Mouse (Mus musculus) embryonic facial prominence, embryonic 10.5 days (tissue): ENCODE data around the gene Rtn4ip1. TPM values are rescaled to one million over a fixed set of nuclear protein-coding genes. Genes with fewer than 3 reads are reported as not detected.
A peak's percentile ranks its signal among the peaks of the same experiment; 100 is the strongest.
"Not testable (repeated sequence)": the region's sequence is repeated elsewhere in the genome, so short reads cannot be mapped to it uniquely, and the experiment has no call there.

Source experiments
- DNase-seq: peaks from one replicate; pipeline ENCODE4 v3.0.0-alpha.2; 2017; ENCODE audit warnings: low spot score
- H3K27ac ChIP-seq: fragments of 300-500 bp; sonication (generic); replicated peaks from 2 replicates; pipeline ENCODE4 v1.5.1; 2016; ENCODE audit warnings: mild to moderate bottlenecking
- H3K27me3 ChIP-seq: fragments of 300-500 bp; sonication (generic); replicated peaks from 2 replicates; pipeline ENCODE4 v1.6.1; 2016; ENCODE audit warnings: low read depth, mild to moderate bottlenecking; ENCODE audit not compliant: poor library complexity, severe bottlenecking
- H3K36me3 ChIP-seq: fragments of 300-500 bp; sonication (generic); replicated peaks from 2 replicates; pipeline ENCODE4 v1.6.1; 2016; ENCODE audit warnings: mild to moderate bottlenecking, moderate library complexity
- H3K4me1 ChIP-seq: fragments of 300-500 bp; sonication (generic); 2 replicates; pipeline ENCODE4 v1.6.1; 2016
- H3K4me3 ChIP-seq: fragments of 300-500 bp; sonication (generic); 2 replicates; pipeline ENCODE4 v1.5.1; 2016; ENCODE audit warnings: mild to moderate bottlenecking, moderate library complexity
- H3K9me3 ChIP-seq: fragments of 300-500 bp; sonication (generic); 2 replicates; pipeline ENCODE4 v1.6.1; 2016; ENCODE audit warnings: mild to moderate bottlenecking
- WGBS: fragments of 180-500 bp; shearing (Covaris S2); methylation state at CpG from one replicate; pipeline ENCODE4 v1.1.7; 2016; 5-methylcytosine and 5-hydroxymethylcytosine counted together
- polyA plus RNA-seq: library from polyadenylated mRNA; unstranded; fragments of >200 nt; fragmentation: Nextera tagmentation; extraction: Ambion mirVana; gene quantifications from 2 replicates; pipeline ENCODE4 v1.2.1, GENCODE M21; 2016

The Rtn4ip1 gene
- polyA plus RNA-seq, 1 experiment from 2014 or later = 19.5 TPM

GRCm38 (mm10) chr10:43910032-43910872 is 8.6 kb downstream of the Rtn4ip1 start:
- H3K9me3 ChIP-seq = no peaks in the 10 kb centered on the region
- 88% methylated on average over 12 of the region's 12 CpGs for WGBS
- no peak overlapping the region for H3K27ac ChIP-seq
- no peak overlapping the region for H3K4me3 ChIP-seq
- DNase-seq = no peak
- H3K36me3 ChIP-seq = peaks cover 9% of the 10 kb centered on the region
- H3K27me3 ChIP-seq = no peaks in the 10 kb centered on the region
- H3K4me1 ChIP-seq = no peaks in the 10 kb centered on the region

GRCm38 (mm10) chr10:43910873-43911142 is 9.2 kb downstream of the Rtn4ip1 start:
- Histone ChIP-seq H3K9me3 (no peaks in the 10 kb centered on the region), H3K36me3 (peaks cover 9% of the 10 kb centered on the region), H3K4me1 (no peaks in the 10 kb centered on the region), H3K4me3 (no peak overlapping the region), H3K27ac (no peak overlapping the region), H3K27me3 (no peaks in the 10 kb centered on the region)
- WGBS = 90% methylated on average over 8 of the region's 8 CpGs
- DNase-seq = no peak

GRCm38 (mm10) chr10:43912236-43912635 is 10.6 kb downstream of the Rtn4ip1 start:
- no peaks in the 10 kb centered on the region for H3K27me3 ChIP-seq
- H3K4me1 ChIP-seq = no peaks in the 10 kb centered on the region
- no peak for DNase-seq
- H3K36me3 ChIP-seq = peaks cover 9% of the 10 kb centered on the region
- no peak overlapping the region for H3K27ac ChIP-seq
- no peak overlapping the region for H3K4me3 ChIP-seq
- no peaks in the 10 kb centered on the region for H3K9me3 ChIP-seq
- 78% methylated on average over 3 of the region's 3 CpGs for WGBS

GRCm38 (mm10) chr10:43916181-43916580 is 14.6 kb downstream of the Rtn4ip1 start:
- no peak overlapping the region for H3K4me3 ChIP-seq
- H3K9me3 ChIP-seq = no peaks in the 10 kb centered on the region
- peaks cover 8% of the 10 kb centered on the region; the same call in 1 of the 2 replicates for H3K36me3 ChIP-seq
- H3K27ac ChIP-seq = no peak overlapping the region
- no peak for DNase-seq
- H3K4me1 ChIP-seq = no peaks in the 10 kb centered on the region
- no peaks in the 10 kb centered on the region for H3K27me3 ChIP-seq
- WGBS = 86% methylated on average over 12 of the region's 12 CpGs

- 83% methylated on average over 2 of the region's 2 CpGs for WGBS
- Histone ChIP-seq H3K27me3 (no peaks in the 10 kb centered on the region), H3K9me3 (no peaks in the 10 kb centered on the region), H3K27ac (no peak overlapping the region), H3K4me1 (no peaks in the 10 kb centered on the region), H3K36me3 (peaks cover 9% of the 10 kb centered on the region; the same call in 1 of the 2 replicates), H3K4me3 (no peak overlapping the region)
- DNase-seq = no peak
Measured at GRCm38 (mm10) chr10:43916737-43917136, 15.1 kb downstream of the Rtn4ip1 start.

- Histone ChIP-seq H3K27ac (no peak overlapping the region), H3K36me3 (peaks cover 20% of the 10 kb centered on the region), H3K27me3 (no peaks in the 10 kb centered on the region), H3K9me3 (no peaks in the 10 kb centered on the region), H3K4me1 (no peaks in the 10 kb centered on the region), H3K4me3 (no peak overlapping the region)
- DNase-seq = peak; percentile 83
- 39% methylated on average over 17 of the region's 17 CpGs for WGBS
Measured at GRCm38 (mm10) chr10:43918696-43919608, 17.3 kb downstream of the Rtn4ip1 start.

- no peak for DNase-seq
- Histone ChIP-seq H3K4me3 (no peak overlapping the region), H3K36me3 (peaks cover 30% of the 10 kb centered on the region), H3K27me3 (no peaks in the 10 kb centered on the region), H3K27ac (no peak overlapping the region), H3K9me3 (no peaks in the 10 kb centered on the region), H3K4me1 (no peaks in the 10 kb centered on the region)
- 96% methylated on average over 3 of the region's 3 CpGs for WGBS
Measured at GRCm38 (mm10) chr10:43923096-43923495, 21.5 kb downstream of the Rtn4ip1 start.

GRCm38 (mm10) chr10:43925776-43926175 is 24.2 kb downstream of the Rtn4ip1 start:
- H3K4me1 ChIP-seq, H3K9me3 ChIP-seq, H3K4me3 ChIP-seq, DNase-seq, H3K27me3 ChIP-seq, H3K27ac ChIP-seq: not testable (repeated sequence)
- 90% methylated on average over 9 of the region's 9 CpGs for WGBS
- H3K36me3 ChIP-seq = peaks cover 50% of the 10 kb centered on the region

GRCm38 (mm10) chr10:43927736-43928135 is 26.1 kb downstream of the Rtn4ip1 start:
- H3K27me3 ChIP-seq = no peaks in the 10 kb centered on the region
- no peak overlapping the region for H3K27ac ChIP-seq
- H3K4me3 ChIP-seq = no peak overlapping the region
- no peak for DNase-seq
- WGBS = 82% methylated on average over 8 of the region's 8 CpGs
- H3K36me3 ChIP-seq = peaks cover 59% of the 10 kb centered on the region
- no peaks in the 10 kb centered on the region for H3K4me1 ChIP-seq
- H3K9me3 ChIP-seq = no peaks in the 10 kb centered on the region

- 87% methylated on average over 5 of the region's 5 CpGs for WGBS
- no peaks in the 10 kb centered on the region for H3K27me3 ChIP-seq
- no peak for DNase-seq
- H3K4me3 ChIP-seq = no peak overlapping the region
- no peak overlapping the region for H3K27ac ChIP-seq
- no peaks in the 10 kb centered on the region for H3K9me3 ChIP-seq
- no peaks in the 10 kb centered on the region for H3K4me1 ChIP-seq
- peaks cover 59% of the 10 kb centered on the region for H3K36me3 ChIP-seq
Measured at GRCm38 (mm10) chr10:43928596-43928995, 27.0 kb downstream of the Rtn4ip1 start.

- Histone ChIP-seq H3K4me1 (peaks cover 7% of the 10 kb centered on the region), H3K27ac (0 out of 2 replicates have a peak overlapping the region, but pooled peaks have one; percentile 19), H3K27me3 (no peaks in the 10 kb centered on the region), H3K9me3 (no peaks in the 10 kb centered on the region), H3K36me3 (peaks cover 34% of the 10 kb centered on the region), H3K4me3 (no peak overlapping the region)
- DNase-seq = no peak
- 79% methylated on average over 6 of the region's 6 CpGs for WGBS
Measured at GRCm38 (mm10) chr10:43939136-43939662, 37.6 kb downstream of the Rtn4ip1 start.

- H3K4me1 ChIP-seq = peaks cover 7% of the 10 kb centered on the region
- DNase-seq = no peak
- H3K27ac ChIP-seq = no peak overlapping the region
- H3K36me3 ChIP-seq = peaks cover 32% of the 10 kb centered on the region
- H3K9me3 ChIP-seq = no peaks in the 10 kb centered on the region
- WGBS = 81% methylated on average over 4 of the region's 4 CpGs
- H3K27me3 ChIP-seq = no peaks in the 10 kb centered on the region
- no peak overlapping the region for H3K4me3 ChIP-seq
Measured at GRCm38 (mm10) chr10:43943736-43944135, 42.1 kb downstream of the Rtn4ip1 start.
